Mouse (Mus musculus): ENCODE data around the gene Tshz3. TPM values are rescaled to one million over a fixed set of nuclear protein-coding genes. Genes with fewer than 3 reads are reported as not detected.

Gene Tshz3
- 13.2 and 17.9 TPM in 2 replicates for polyA plus RNA-seq (2014; fragmentation: Nextera tagmentation; extraction: Ambion mirVana)

GRCm38 (mm10) chr7:36697856-36698588, at the start of gene Tshz3:
TSS of gene Tshz3 (plus strand) at chr7:36698118.
- Histone ChIP-seq H3K4me2 (replicated peaks; ENCODE audit: low read depth, low read length) (peak within 1 kb of the TSS; percentile 99), H3K9ac (ENCODE audit: low read depth, low read length) (peak within 1 kb of the TSS; percentile 74), H3K27me3 (ENCODE audit: control insufficient read depth, insufficient read depth, low read length) (peaks cover 46% of the 10 kb centered on the region), H3K9me3 (ENCODE audit: control insufficient read depth, low read length) (no peaks in the 10 kb centered on the region), H3K27ac (ENCODE audit: low read depth, low read length) (peak within 1 kb of the TSS; percentile 80), H3K4me1 (ENCODE audit: control insufficient read depth, insufficient read depth, low read length) (no peaks in the 10 kb centered on the region; the same call in 1 of the 2 replicates), H3K36me3 (ENCODE audit: control insufficient read depth, insufficient read depth, low read length) (no peaks in the 10 kb centered on the region), H3K4me3 (ENCODE audit: low read length) (peak within 1 kb of the TSS; percentile 74)
- WGBS = 1% methylated on average over 35 of the region's 88 CpGs
- ATAC-seq (ENCODE audit: low FRiP score, low TSS enrichment) = peak; percentile 65

GRCm38 (mm10) chr7:36655931-36656330, 42.0 kb upstream of the Tshz3 start:
- no peak overlapping the region for H3K27ac ChIP-seq (ENCODE audit: low read depth, low read length)
- 78% methylated on average over 4 of the region's 4 CpGs for WGBS
- H3K9ac ChIP-seq (ENCODE audit: low read depth, low read length) = no peak overlapping the region
- H3K27me3 ChIP-seq (ENCODE audit: control insufficient read depth, insufficient read depth, low read length) = no peaks in the 10 kb centered on the region
- H3K4me3 ChIP-seq (ENCODE audit: low read length) = no peak overlapping the region
- no peak for ATAC-seq (ENCODE audit: low FRiP score, low TSS enrichment)
- no peak overlapping the region for H3K4me2 ChIP-seq (replicated peaks; ENCODE audit: low read depth, low read length)
- H3K9me3 ChIP-seq (ENCODE audit: control insufficient read depth, low read length) = no peaks in the 10 kb centered on the region
- H3K36me3 ChIP-seq (ENCODE audit: control insufficient read depth, insufficient read depth, low read length) = no peaks in the 10 kb centered on the region
- H3K4me1 ChIP-seq (ENCODE audit: control insufficient read depth, insufficient read depth, low read length) = no peaks in the 10 kb centered on the region

- ATAC-seq (ENCODE audit: low FRiP score, low TSS enrichment) = no peak
Observed at GRCm38 (mm10) chr7:36656401-36656800, 41.5 kb upstream of the Tshz3 start.

GRCm38 (mm10) chr7:36658331-36658730, 39.6 kb upstream of the Tshz3 start:
- no peaks in the 10 kb centered on the region for H3K4me1 ChIP-seq (ENCODE audit: control insufficient read depth, insufficient read depth, low read length)
- H3K36me3 ChIP-seq (ENCODE audit: control insufficient read depth, insufficient read depth, low read length) = no peaks in the 10 kb centered on the region
- H3K27me3 ChIP-seq (ENCODE audit: control insufficient read depth, insufficient read depth, low read length) = no peaks in the 10 kb centered on the region
- WGBS = 60% methylated on average over 5 of the region's 5 CpGs
- ATAC-seq (ENCODE audit: low FRiP score, low TSS enrichment) = no peak
- H3K9ac ChIP-seq (ENCODE audit: low read depth, low read length) = no peak overlapping the region
- no peak overlapping the region for H3K4me2 ChIP-seq (replicated peaks; ENCODE audit: low read depth, low read length)
- H3K4me3 ChIP-seq (ENCODE audit: low read length) = no peak overlapping the region
- no peaks in the 10 kb centered on the region for H3K9me3 ChIP-seq (ENCODE audit: control insufficient read depth, low read length)
- no peak overlapping the region for H3K27ac ChIP-seq (ENCODE audit: low read depth, low read length)

More at GRCm38 (mm10) chr7:36656401-36656800, 41.5 kb upstream of the Tshz3 start:
- Histone ChIP-seq H3K9me3 (ENCODE audit: control insufficient read depth, low read length) (no peaks in the 10 kb centered on the region), H3K27ac (ENCODE audit: low read depth, low read length) (no peak overlapping the region), H3K9ac (ENCODE audit: low read depth, low read length) (no peak overlapping the region), H3K4me1 (ENCODE audit: control insufficient read depth, insufficient read depth, low read length) (no peaks in the 10 kb centered on the region), H3K4me3 (ENCODE audit: low read length) (no peak overlapping the region), H3K27me3 (ENCODE audit: control insufficient read depth, insufficient read depth, low read length) (no peaks in the 10 kb centered on the region), H3K4me2 (replicated peaks; ENCODE audit: low read depth, low read length) (no peak overlapping the region), H3K36me3 (ENCODE audit: control insufficient read depth, insufficient read depth, low read length) (no peaks in the 10 kb centered on the region)

- no peak for ATAC-seq (ENCODE audit: low FRiP score, low TSS enrichment)
- H3K27ac ChIP-seq (ENCODE audit: low read depth, low read length) = no peak overlapping the region
- 88% methylated on average over 7 of the region's 7 CpGs for WGBS
Observed at GRCm38 (mm10) chr7:36659265-36659664, 38.7 kb upstream of the Tshz3 start.

GRCm38 (mm10) chr7:36660654-36661053, 37.3 kb upstream of the Tshz3 start:
- Histone ChIP-seq H3K27ac (ENCODE audit: low read depth, low read length) (no peak overlapping the region), H3K4me1 (ENCODE audit: control insufficient read depth, insufficient read depth, low read length) (no peaks in the 10 kb centered on the region), H3K9me3 (ENCODE audit: control insufficient read depth, low read length) (no peaks in the 10 kb centered on the region), H3K4me3 (ENCODE audit: low read length) (no peak overlapping the region), H3K4me2 (replicated peaks; ENCODE audit: low read depth, low read length) (no peak overlapping the region), H3K9ac (ENCODE audit: low read depth, low read length) (no peak overlapping the region), H3K36me3 (ENCODE audit: control insufficient read depth, insufficient read depth, low read length) (no peaks in the 10 kb centered on the region), H3K27me3 (ENCODE audit: control insufficient read depth, insufficient read depth, low read length) (no peaks in the 10 kb centered on the region)
- 79% methylated on average over 9 of the region's 9 CpGs for WGBS
- ATAC-seq (ENCODE audit: low FRiP score, low TSS enrichment) = no peak

More at GRCm38 (mm10) chr7:36659265-36659664, 38.7 kb upstream of the Tshz3 start:
- Histone ChIP-seq H3K4me2 (replicated peaks; ENCODE audit: low read depth, low read length) (no peak overlapping the region), H3K27me3 (ENCODE audit: control insufficient read depth, insufficient read depth, low read length) (no peaks in the 10 kb centered on the region), H3K9ac (ENCODE audit: low read depth, low read length) (no peak overlapping the region), H3K4me1 (ENCODE audit: control insufficient read depth, insufficient read depth, low read length) (no peaks in the 10 kb centered on the region), H3K4me3 (ENCODE audit: low read length) (no peak overlapping the region), H3K36me3 (ENCODE audit: control insufficient read depth, insufficient read depth, low read length) (no peaks in the 10 kb centered on the region), H3K9me3 (ENCODE audit: control insufficient read depth, low read length) (no peaks in the 10 kb centered on the region)

- Histone ChIP-seq H3K4me3 (ENCODE audit: low read length) (no peak overlapping the region), H3K9ac (ENCODE audit: low read depth, low read length) (no peak overlapping the region), H3K4me1 (ENCODE audit: control insufficient read depth, insufficient read depth, low read length) (no peaks in the 10 kb centered on the region), H3K4me2 (replicated peaks; ENCODE audit: low read depth, low read length) (no peak overlapping the region), H3K36me3 (ENCODE audit: control insufficient read depth, insufficient read depth, low read length) (no peaks in the 10 kb centered on the region), H3K27me3 (ENCODE audit: control insufficient read depth, insufficient read depth, low read length) (no peaks in the 10 kb centered on the region), H3K9me3 (ENCODE audit: control insufficient read depth, low read length) (no peaks in the 10 kb centered on the region), H3K27ac (ENCODE audit: low read depth, low read length) (no peak overlapping the region)
- WGBS = 88% methylated on average over 7 of the region's 7 CpGs
- no peak for ATAC-seq (ENCODE audit: low FRiP score, low TSS enrichment)
Observed at GRCm38 (mm10) chr7:36663431-36663830, 34.5 kb upstream of the Tshz3 start.

- no peaks in the 10 kb centered on the region for H3K36me3 ChIP-seq (ENCODE audit: control insufficient read depth, insufficient read depth, low read length)
Observed at GRCm38 (mm10) chr7:36667767-36668166, 30.2 kb upstream of the Tshz3 start.

GRCm38 (mm10) chr7:36678031-36678430, 19.9 kb upstream of the Tshz3 start:
- peaks cover 42% of the 10 kb centered on the region for H3K27me3 ChIP-seq (ENCODE audit: control insufficient read depth, insufficient read depth, low read length)
- H3K36me3 ChIP-seq (ENCODE audit: control insufficient read depth, insufficient read depth, low read length) = no peaks in the 10 kb centered on the region
- no peak overlapping the region for H3K27ac ChIP-seq (ENCODE audit: low read depth, low read length)
- H3K4me3 ChIP-seq (ENCODE audit: low read length) = no peak overlapping the region
- H3K4me2 ChIP-seq (replicated peaks; ENCODE audit: low read depth, low read length) = no peak overlapping the region
- 25% methylated on average over 8 of the region's 8 CpGs for WGBS
- no peaks in the 10 kb centered on the region for H3K9me3 ChIP-seq (ENCODE audit: control insufficient read depth, low read length)
- H3K9ac ChIP-seq (ENCODE audit: low read depth, low read length) = no peak overlapping the region
- no peak for ATAC-seq (ENCODE audit: low FRiP score, low TSS enrichment)
- no peaks in the 10 kb centered on the region; the same call in 1 of the 2 replicates for H3K4me1 ChIP-seq (ENCODE audit: control insufficient read depth, insufficient read depth, low read length)

More at GRCm38 (mm10) chr7:36667767-36668166, 30.2 kb upstream of the Tshz3 start:
- no peaks in the 10 kb centered on the region for H3K9me3 ChIP-seq (ENCODE audit: control insufficient read depth, low read length)
- no peaks in the 10 kb centered on the region for H3K27me3 ChIP-seq (ENCODE audit: control insufficient read depth, insufficient read depth, low read length)
- no peaks in the 10 kb centered on the region for H3K4me1 ChIP-seq (ENCODE audit: control insufficient read depth, insufficient read depth, low read length)
- ATAC-seq (ENCODE audit: low FRiP score, low TSS enrichment) = no peak
- 25% methylated on average over 5 of the region's 5 CpGs for WGBS
- H3K4me3 ChIP-seq (ENCODE audit: low read length) = no peak overlapping the region
- H3K4me2 ChIP-seq (replicated peaks; ENCODE audit: low read depth, low read length) = no peak overlapping the region
- H3K9ac ChIP-seq (ENCODE audit: low read depth, low read length) = no peak overlapping the region
- no peak overlapping the region for H3K27ac ChIP-seq (ENCODE audit: low read depth, low read length)
